Mouse (Mus musculus) hindbrain, embryonic 16.5 days (tissue): ENCODE measurements at regions not wholly inside any gene's neighbourhood (a gene's known extent, or its start where the extent isn't known, plus 50 kb on each side); places are given as distances from the start of the nearest gene placed in this dataset.

Experiments
- ATAC-seq: fragments of 200-750 bp; cut with Nextera tagmentation; 2 replicates; pipeline ENCODE4 v1.8.0; 2017; ENCODE audit warnings: moderate TSS enrichment, moderate library complexity
- H3K27ac ChIP-seq: fragments of 300-500 bp; sonication (generic); 2 replicates; pipeline ENCODE4 v1.5.1; 2014; ENCODE audit warnings: low read depth, mild to moderate bottlenecking, control low read depth, low read length, moderate library complexity
- H3K27me3 ChIP-seq: fragments of 300-500 bp; sonication (generic); replicated peaks from 2 replicates; pipeline ENCODE4 v1.6.1; 2014; ENCODE audit warnings: low read length; ENCODE audit not compliant: control insufficient read depth, insufficient read depth
- H3K36me3 ChIP-seq: fragments of 300-500 bp; sonication (generic); 2 replicates; pipeline ENCODE4 v1.6.1; 2014; ENCODE audit warnings: mild to moderate bottlenecking, low read length, moderate library complexity, mixed read lengths; ENCODE audit not compliant: control insufficient read depth, insufficient read depth
- H3K4me1 ChIP-seq: fragments of 300-500 bp; sonication (generic); 2 replicates; pipeline ENCODE4 v1.6.1; 2014; ENCODE audit warnings: low read depth, low read length; ENCODE audit not compliant: control insufficient read depth, insufficient read depth
- H3K4me2 ChIP-seq: fragments of 300-500 bp; sonication (generic); 2 replicates; pipeline ENCODE4 v1.6.1; 2014; ENCODE audit warnings: mild to moderate bottlenecking, low read length, control low read depth, moderate library complexity
- H3K4me3 ChIP-seq: fragments of 300-500 bp; sonication (generic); 2 replicates; pipeline ENCODE4 v1.5.1; 2014; ENCODE audit warnings: mild to moderate bottlenecking, low read length, control low read depth, moderate library complexity
- H3K9ac ChIP-seq: fragments of 300-500 bp; sonication (generic); 2 replicates; pipeline ENCODE4 v1.6.1; 2014; ENCODE audit warnings: low read depth, mild to moderate bottlenecking, control low read depth, low read length, moderate library complexity
- H3K9me3 ChIP-seq: fragments of 300-500 bp; sonication (generic); 2 replicates; pipeline ENCODE4 v1.6.1; 2014; ENCODE audit warnings: mild to moderate bottlenecking, low read length, moderate library complexity; ENCODE audit not compliant: control insufficient read depth
- whole genome bisulfite sequencing: fragments of 180-500 bp; shearing (Covaris S2); extraction: QIAGEN DNeasy Blood & Tissue Kit; methylation state at CpG from one replicate; pipeline ENCODE4 v1.1.7; 2014; 5-methylcytosine and 5-hydroxymethylcytosine counted together

- no peak overlapping the region for H3K27ac ChIP-seq
- no peaks in the 10 kb centered on the region for H3K9me3 ChIP-seq
- WGBS: 78% methylated on average over 22 of the region's 22 CpGs
- no peaks in the 10 kb centered on the region for H3K27me3 ChIP-seq
- no peaks in the 10 kb centered on the region for H3K4me1 ChIP-seq
- no peak overlapping the region for H3K4me3 ChIP-seq
- H3K4me2 ChIP-seq: no peak overlapping the region
- no peak overlapping the region for H3K9ac ChIP-seq
- H3K36me3 ChIP-seq: no peaks in the 10 kb centered on the region
- no peak for ATAC-seq
Measured at GRCm38 (mm10) chr10:117503222-117504184, 123.7 kb upstream of the Cpsf6 start.

GRCm38 (mm10) chr10:117502731-117503130 lies 122.9 kb upstream of the Cpsf6 start:
- Histone ChIP-seq H3K4me2 (no peak overlapping the region), H3K27ac (no peak overlapping the region), H3K9ac (no peak overlapping the region), H3K4me3 (no peak overlapping the region), H3K4me1 (no peaks in the 10 kb centered on the region), H3K9me3 (no peaks in the 10 kb centered on the region), H3K36me3 (no peaks in the 10 kb centered on the region), H3K27me3 (no peaks in the 10 kb centered on the region)
- 93% methylated on average over 9 of the region's 9 CpGs for WGBS
- no peak for ATAC-seq

GRCm38 (mm10) chr10:117502135-117502534 lies 122.3 kb upstream of the Cpsf6 start:
- 91% methylated on average over 7 of the region's 7 CpGs for WGBS
- no peaks in the 10 kb centered on the region for H3K36me3 ChIP-seq
- H3K4me1 ChIP-seq: no peaks in the 10 kb centered on the region
- no peak overlapping the region for H3K27ac ChIP-seq
- H3K4me3 ChIP-seq: no peak overlapping the region
- no peak for ATAC-seq
- H3K9me3 ChIP-seq: no peaks in the 10 kb centered on the region
- no peak overlapping the region for H3K9ac ChIP-seq
- no peaks in the 10 kb centered on the region for H3K27me3 ChIP-seq
- no peak overlapping the region for H3K4me2 ChIP-seq

- Histone ChIP-seq H3K4me1 (no peaks in the 10 kb centered on the region), H3K4me3 (no peak overlapping the region), H3K36me3 (no peaks in the 10 kb centered on the region), H3K27ac (no peak overlapping the region), H3K4me2 (no peak overlapping the region), H3K27me3 (no peaks in the 10 kb centered on the region), H3K9me3 (no peaks in the 10 kb centered on the region), H3K9ac (no peak overlapping the region)
- WGBS: 96% methylated on average over 1 of the region's 1 CpGs
- ATAC-seq: no peak
Measured at GRCm38 (mm10) chr10:117501426-117501825, 121.6 kb upstream of the Cpsf6 start.

GRCm38 (mm10) chr10:117500457-117501108 lies 120.8 kb upstream of the Cpsf6 start:
- no peak for ATAC-seq
- 82% methylated on average over 5 of the region's 5 CpGs for WGBS
- H3K4me2 ChIP-seq: no peak overlapping the region
- H3K36me3 ChIP-seq: no peaks in the 10 kb centered on the region
- no peaks in the 10 kb centered on the region for H3K9me3 ChIP-seq
- H3K27me3 ChIP-seq: no peaks in the 10 kb centered on the region
- no peaks in the 10 kb centered on the region for H3K4me1 ChIP-seq
- H3K4me3 ChIP-seq: no peak overlapping the region
- no peak overlapping the region for H3K9ac ChIP-seq
- no peak overlapping the region for H3K27ac ChIP-seq

GRCm38 (mm10) chr10:117499864-117500453 lies 120.1 kb upstream of the Cpsf6 start:
- no peak overlapping the region for H3K27ac ChIP-seq
- no peaks in the 10 kb centered on the region for H3K9me3 ChIP-seq
- WGBS: 71% methylated on average over 6 of the region's 6 CpGs
- no peaks in the 10 kb centered on the region for H3K27me3 ChIP-seq
- no peak overlapping the region for H3K4me2 ChIP-seq
- no peaks in the 10 kb centered on the region for H3K36me3 ChIP-seq
- no peak overlapping the region for H3K9ac ChIP-seq
- no peaks in the 10 kb centered on the region for H3K4me1 ChIP-seq
- no peak for ATAC-seq
- no peak overlapping the region for H3K4me3 ChIP-seq

- H3K4me1 ChIP-seq: no peaks in the 10 kb centered on the region; the same call in 1 of the 2 replicates
- H3K27me3 ChIP-seq: no peaks in the 10 kb centered on the region
- H3K4me2 ChIP-seq: no peak overlapping the region
- H3K9ac ChIP-seq: no peak overlapping the region
- no peaks in the 10 kb centered on the region for H3K9me3 ChIP-seq
- WGBS: 93% methylated on average over 8 of the region's 8 CpGs
- H3K36me3 ChIP-seq: no peaks in the 10 kb centered on the region
- no peak overlapping the region for H3K27ac ChIP-seq
- ATAC-seq: no peak
- no peak overlapping the region for H3K4me3 ChIP-seq
Measured at GRCm38 (mm10) chr10:117499177-117499863, 119.5 kb upstream of the Cpsf6 start.

- Histone ChIP-seq H3K27me3 (no peaks in the 10 kb centered on the region), H3K4me2 (no peak overlapping the region), H3K36me3 (no peaks in the 10 kb centered on the region), H3K27ac (no peak overlapping the region), H3K9ac (no peak overlapping the region), H3K4me1 (no peaks in the 10 kb centered on the region; the same call in 1 of the 2 replicates), H3K9me3 (no peaks in the 10 kb centered on the region), H3K4me3 (no peak overlapping the region)
- WGBS: 75% methylated on average over 6 of the region's 6 CpGs
- no peak for ATAC-seq
Measured at GRCm38 (mm10) chr10:117498497-117498896, 118.7 kb upstream of the Cpsf6 start.
